Mouse (Mus musculus) forebrain, embryonic 12.5 days (tissue): ENCODE results near the gene Myadml2. TPM values are rescaled to one million over a fixed set of nuclear protein-coding genes. Genes with fewer than 3 reads are reported as not detected.

Source experiments
- ATAC-seq: fragments of 200-750 bp; cut with Nextera tagmentation; 2 replicates; pipeline ENCODE4 v1.8.0; 2017; ENCODE audit warnings: moderate TSS enrichment; ENCODE audit not compliant: low FRiP score
- H3K27ac ChIP-seq: fragments of 300-500 bp; sonication (generic); 2 replicates; pipeline ENCODE4 v1.5.1; 2016; ENCODE audit warnings: mild to moderate bottlenecking
- H3K27me3 ChIP-seq: fragments of 300-500 bp; sonication (generic); 2 replicates; pipeline ENCODE4 v1.6.1; 2016; ENCODE audit warnings: mild to moderate bottlenecking
- H3K36me3 ChIP-seq: fragments of 300-500 bp; sonication (generic); replicated peaks from 2 replicates; pipeline ENCODE4 v1.6.1; 2016; ENCODE audit warnings: mild to moderate bottlenecking
- H3K4me1 ChIP-seq: fragments of 300-500 bp; sonication (generic); 2 replicates; pipeline ENCODE4 v1.6.1; 2016
- H3K4me2 ChIP-seq: fragments of 300-500 bp; sonication (generic); 2 replicates; pipeline ENCODE4 v1.6.1; 2016; ENCODE audit warnings: mild to moderate bottlenecking, moderate library complexity
- H3K4me3 ChIP-seq: fragments of 300-500 bp; sonication (generic); replicated peaks from 2 replicates; pipeline ENCODE4 v1.5.1; 2016; ENCODE audit warnings: mild to moderate bottlenecking
- H3K9ac ChIP-seq: fragments of 300-500 bp; sonication (generic); 2 replicates; pipeline ENCODE4 v1.6.1; 2016; ENCODE audit warnings: mild to moderate bottlenecking
- H3K9me3 ChIP-seq: fragments of 300-500 bp; sonication (generic); 2 replicates; pipeline ENCODE4 v1.6.1; 2016
- whole genome bisulfite sequencing: fragments of 180-500 bp; shearing (Covaris S2); methylation state at CpG from one replicate; pipeline ENCODE4 v1.1.7; 2016; 5-methylcytosine and 5-hydroxymethylcytosine counted together
- polyA plus RNA-seq: library from polyadenylated mRNA; unstranded; fragments of >200 nt; fragmentation: Nextera tagmentation; extraction: Ambion mirVana; gene quantifications from 2 replicates; pipeline ENCODE4 v1.2.1, GENCODE M21; 2016

Myadml2 gene
- polyA plus RNA-seq, 1 experiment from 2014 or later, result not detected

GRCm38 (mm10) chr11:120633520-120634343, 14.2 kb downstream of the Myadml2 start, which contains the start of gene Mafg:
TSS of gene Mafg (minus strand) at chr11:120633600.
- WGBS, result 12% methylated on average over 58 of the region's 58 CpGs
- peaks cover 41% of the 10 kb centered on the region for H3K4me1 ChIP-seq

GRCm38 (mm10) chr11:120632559-120633519, 15.1 kb downstream of the Myadml2 start:
- under 1% methylated on average over 108 of the region's 116 CpGs for whole genome bisulfite sequencing

More at GRCm38 (mm10) chr11:120633520-120634343, 14.2 kb downstream of the Myadml2 start, which contains the start of gene Mafg:
- H3K36me3 ChIP-seq, result peaks cover 10% of the 10 kb centered on the region
- H3K27ac ChIP-seq, result peak within 1 kb of the TSS; percentile 90
- peak within 1 kb of the TSS; percentile 92 for H3K4me2 ChIP-seq
- H3K27me3 ChIP-seq, result no peaks in the 10 kb centered on the region
- H3K4me3 ChIP-seq, result peak within 1 kb of the TSS; percentile 98
- no peaks in the 10 kb centered on the region for H3K9me3 ChIP-seq
- H3K9ac ChIP-seq, result peak within 1 kb of the TSS; percentile 91
- peak; percentile 94 for ATAC-seq

GRCm38 (mm10) chr11:120631726-120632448, 16.1 kb downstream of the Myadml2 start:
- WGBS, result 58% methylated on average over 4 of the region's 4 CpGs
- H3K36me3 ChIP-seq, result peaks cover 23% of the 10 kb centered on the region
- peak overlapping the region; percentile 92 for H3K4me2 ChIP-seq
- H3K9ac ChIP-seq, result peak overlapping the region; percentile 91
- no peaks in the 10 kb centered on the region for H3K27me3 ChIP-seq
- no peaks in the 10 kb centered on the region for H3K9me3 ChIP-seq
- H3K4me1 ChIP-seq, result peaks cover 41% of the 10 kb centered on the region
- no peak for ATAC-seq
- H3K4me3 ChIP-seq, result peak overlapping the region; percentile 98
- peak overlapping the region; percentile 90; the same call in 1 of the 2 replicates for H3K27ac ChIP-seq

More at GRCm38 (mm10) chr11:120632559-120633519, 15.1 kb downstream of the Myadml2 start:
- H3K36me3 ChIP-seq, result peaks cover 13% of the 10 kb centered on the region
- peak overlapping the region; percentile 98 for H3K4me3 ChIP-seq
- H3K27ac ChIP-seq, result peak overlapping the region; percentile 90
- H3K4me2 ChIP-seq, result peak overlapping the region; percentile 92
- no peaks in the 10 kb centered on the region for H3K27me3 ChIP-seq
- no peaks in the 10 kb centered on the region for H3K9me3 ChIP-seq
- peak; percentile 88 for ATAC-seq
- H3K4me1 ChIP-seq, result peaks cover 41% of the 10 kb centered on the region
- H3K9ac ChIP-seq, result peak overlapping the region; percentile 91

GRCm38 (mm10) chr11:120630881-120631725, 16.9 kb downstream of the Myadml2 start:
- H3K9me3 ChIP-seq, result no peaks in the 10 kb centered on the region
- no peaks in the 10 kb centered on the region for H3K27me3 ChIP-seq
- peaks cover 29% of the 10 kb centered on the region for H3K36me3 ChIP-seq
- peaks cover 41% of the 10 kb centered on the region for H3K4me1 ChIP-seq
- 45% methylated on average over 7 of the region's 7 CpGs for WGBS
- H3K4me3 ChIP-seq, result peak overlapping the region; percentile 98; the same call in 1 of the 2 replicates
- H3K9ac ChIP-seq, result peak overlapping the region; percentile 29; the same call in 1 of the 2 replicates
- peak overlapping the region; percentile 92 for H3K4me2 ChIP-seq
- no peak for ATAC-seq
- H3K27ac ChIP-seq, result 0 out of 2 replicates have a peak overlapping the region, but pooled peaks have one; percentile 11

- Histone ChIP-seq H3K9ac (peak overlapping the region; percentile 33), H3K4me3 (no peak overlapping the region), H3K27ac (peak overlapping the region; percentile 65; the same call in 1 of the 2 replicates), H3K27me3 (no peaks in the 10 kb centered on the region), H3K4me1 (peaks cover 45% of the 10 kb centered on the region), H3K4me2 (0 out of 2 replicates have a peak overlapping the region, but pooled peaks have one; percentile 9), H3K36me3 (peaks cover 29% of the 10 kb centered on the region), H3K9me3 (no peaks in the 10 kb centered on the region)
- ATAC-seq, result no peak
- 30% methylated on average over 5 of the region's 5 CpGs for WGBS
These were observed 17.5 kb downstream of the Myadml2 start for GRCm38 (mm10) chr11:120630401-120630871.

- Histone ChIP-seq H3K9ac (0 out of 2 replicates have a peak overlapping the region, but pooled peaks have one; percentile 33), H3K4me1 (peaks cover 50% of the 10 kb centered on the region), H3K36me3 (peaks cover 29% of the 10 kb centered on the region), H3K9me3 (no peaks in the 10 kb centered on the region), H3K4me3 (no peak overlapping the region), H3K27me3 (no peaks in the 10 kb centered on the region), H3K4me2 (peak overlapping the region; percentile 9; the same call in 1 of the 2 replicates), H3K27ac (peak overlapping the region; percentile 65)
- 49% methylated on average over 7 of the region's 7 CpGs for whole genome bisulfite sequencing
- ATAC-seq, result no peak
These were observed 18.0 kb downstream of the Myadml2 start for GRCm38 (mm10) chr11:120629911-120630310.

GRCm38 (mm10) chr11:120629341-120629730, 18.6 kb downstream of the Myadml2 start:
- WGBS, result 72% methylated on average over 23 of the region's 23 CpGs
- Histone ChIP-seq H3K27ac (0 out of 2 replicates have a peak overlapping the region, but pooled peaks have one; percentile 65), H3K4me1 (peaks cover 48% of the 10 kb centered on the region), H3K27me3 (no peaks in the 10 kb centered on the region), H3K4me3 (no peak overlapping the region), H3K9me3 (no peaks in the 10 kb centered on the region), H3K9ac (no peak overlapping the region), H3K36me3 (peaks cover 29% of the 10 kb centered on the region), H3K4me2 (peak overlapping the region; percentile 9; the same call in 1 of the 2 replicates)
- ATAC-seq, result no peak

GRCm38 (mm10) chr11:120628601-120629340, 19.2 kb downstream of the Myadml2 start:
- Histone ChIP-seq H3K4me2 (no peak overlapping the region), H3K4me1 (peaks cover 48% of the 10 kb centered on the region), H3K36me3 (peaks cover 29% of the 10 kb centered on the region), H3K9me3 (no peaks in the 10 kb centered on the region), H3K9ac (no peak overlapping the region), H3K27ac (no peak overlapping the region), H3K27me3 (no peaks in the 10 kb centered on the region), H3K4me3 (no peak overlapping the region)
- ATAC-seq, result no peak
- 94% methylated on average over 23 of the region's 23 CpGs for whole genome bisulfite sequencing

GRCm38 (mm10) chr11:120627468-120628300, 20.3 kb downstream of the Myadml2 start:
- H3K27me3 ChIP-seq, result no peaks in the 10 kb centered on the region
- 86% methylated on average over 22 of the region's 22 CpGs for WGBS
- peaks cover 37% of the 10 kb centered on the region for H3K36me3 ChIP-seq
- H3K27ac ChIP-seq, result no peak overlapping the region
- H3K4me2 ChIP-seq, result no peak overlapping the region
- no peaks in the 10 kb centered on the region for H3K9me3 ChIP-seq
- peaks cover 51% of the 10 kb centered on the region for H3K4me1 ChIP-seq
- no peak overlapping the region for H3K9ac ChIP-seq
- no peak overlapping the region for H3K4me3 ChIP-seq
- no peak for ATAC-seq
